Mouse (Mus musculus) midbrain, embryonic 16.5 days (tissue): ENCODE results near the gene Il9. TPM values are rescaled to one million over a fixed set of nuclear protein-coding genes. Genes with fewer than 3 reads are reported as not detected.

Experiments used
- ATAC-seq: fragments of 200-750 bp; cut with Nextera tagmentation; 2 replicates; pipeline ENCODE4 v1.8.0; 2017; ENCODE audit warnings: moderate TSS enrichment
- H3K27ac ChIP-seq: fragments of 300-500 bp; sonication (generic); 2 replicates; pipeline ENCODE4 v1.5.1; 2014; ENCODE audit warnings: mild to moderate bottlenecking, low read length, mixed read lengths
- H3K27me3 ChIP-seq: fragments of 300-500 bp; sonication (generic); 2 replicates; pipeline ENCODE4 v1.6.1; 2014; ENCODE audit warnings: low read depth, low read length, mixed read lengths; ENCODE audit not compliant: control insufficient read depth, insufficient read depth
- H3K36me3 ChIP-seq: fragments of 300-500 bp; sonication (generic); 2 replicates; pipeline ENCODE4 v1.6.1; 2014; ENCODE audit warnings: mild to moderate bottlenecking, low read length, moderate library complexity, mixed read lengths; ENCODE audit not compliant: control insufficient read depth, insufficient read depth
- H3K4me1 ChIP-seq: fragments of 300-500 bp; sonication (generic); 2 replicates; pipeline ENCODE4 v1.6.1; 2014; ENCODE audit warnings: mild to moderate bottlenecking, low read length, mixed read lengths; ENCODE audit not compliant: control insufficient read depth, insufficient read depth
- H3K4me2 ChIP-seq: fragments of 300-500 bp; sonication (generic); 2 replicates; pipeline ENCODE4 v1.6.1; 2014; ENCODE audit warnings: mild to moderate bottlenecking, low read length, mixed read lengths
- H3K4me3 ChIP-seq: fragments of 300-500 bp; sonication (generic); 2 replicates; pipeline ENCODE4 v1.5.1; 2014; ENCODE audit warnings: low read depth, mild to moderate bottlenecking, low read length, moderate library complexity, mixed read lengths
- H3K9ac ChIP-seq: fragments of 300-500 bp; sonication (generic); 2 replicates; pipeline ENCODE4 v1.6.1; 2014; ENCODE audit warnings: low read depth, low read length, mixed read lengths
- H3K9me3 ChIP-seq: fragments of 300-500 bp; sonication (generic); replicated peaks from 2 replicates; pipeline ENCODE4 v1.6.1; 2014; ENCODE audit warnings: mild to moderate bottlenecking, low read length, mixed read lengths; ENCODE audit not compliant: control insufficient read depth, poor library complexity, severe bottlenecking
- WGBS: fragments of 180-500 bp; shearing (Covaris S2); extraction: QIAGEN DNeasy Blood & Tissue Kit; methylation state at CpG from one replicate; pipeline ENCODE4 v1.1.7; 2014; 5-methylcytosine and 5-hydroxymethylcytosine counted together
- polyA plus RNA-seq: library from polyadenylated mRNA; unstranded; fragments of >200 nt; fragmentation: Nextera tagmentation; extraction: Ambion mirVana; gene quantifications from 2 replicates; pipeline ENCODE4 v1.2.1, GENCODE M21; 2015

Il9 gene
- polyA plus RNA-seq, 1 experiment from 2014 or later: not detected

- Histone ChIP-seq H3K4me3 (no peak overlapping the region), H3K9ac (no peak overlapping the region)
- WGBS: 48% methylated on average over 4 of the region's 4 CpGs
These were observed 34.3 kb upstream of the Il9 start for GRCm38 (mm10) chr13:56516311-56516710.

GRCm38 (mm10) chr13:56513595-56513994 is 31.5 kb upstream of the Il9 start:
- Histone ChIP-seq H3K9ac (no peak overlapping the region), H3K27me3 (no peaks in the 10 kb centered on the region), H3K27ac (no peak overlapping the region), H3K9me3 (no peaks in the 10 kb centered on the region), H3K4me3 (no peak overlapping the region), H3K36me3 (no peaks in the 10 kb centered on the region), H3K4me1 (no peaks in the 10 kb centered on the region), H3K4me2 (no peak overlapping the region)
- no peak for ATAC-seq

More at GRCm38 (mm10) chr13:56516311-56516710, 34.3 kb upstream of the Il9 start:
- no peak overlapping the region for H3K27ac ChIP-seq
- ATAC-seq: no peak
- H3K4me2 ChIP-seq: no peak overlapping the region
- no peaks in the 10 kb centered on the region for H3K9me3 ChIP-seq
- no peaks in the 10 kb centered on the region for H3K4me1 ChIP-seq
- no peaks in the 10 kb centered on the region for H3K27me3 ChIP-seq
- no peaks in the 10 kb centered on the region for H3K36me3 ChIP-seq

GRCm38 (mm10) chr13:56509796-56510195 is 27.8 kb upstream of the Il9 start:
- Histone ChIP-seq H3K4me2 (no peak overlapping the region), H3K4me1 (no peaks in the 10 kb centered on the region), H3K27me3 (no peaks in the 10 kb centered on the region), H3K36me3 (no peaks in the 10 kb centered on the region), H3K9ac (no peak overlapping the region), H3K9me3 (no peaks in the 10 kb centered on the region), H3K27ac (no peak overlapping the region), H3K4me3 (no peak overlapping the region)
- WGBS: 81% methylated on average over 2 of the region's 2 CpGs
- no peak for ATAC-seq

- WGBS: 79% methylated on average over 6 of the region's 6 CpGs
- H3K27me3 ChIP-seq: no peaks in the 10 kb centered on the region
- H3K27ac ChIP-seq: no peak overlapping the region
- no peaks in the 10 kb centered on the region for H3K36me3 ChIP-seq
- H3K9me3 ChIP-seq: no peaks in the 10 kb centered on the region
- no peaks in the 10 kb centered on the region for H3K4me1 ChIP-seq
- no peak for ATAC-seq
- H3K9ac ChIP-seq: no peak overlapping the region
- H3K4me3 ChIP-seq: no peak overlapping the region
- no peak overlapping the region for H3K4me2 ChIP-seq
These were observed 24.9 kb upstream of the Il9 start for GRCm38 (mm10) chr13:56506871-56507496.

- H3K27me3 ChIP-seq: no peaks in the 10 kb centered on the region
- WGBS: 77% methylated on average over 6 of the region's 6 CpGs
- H3K9me3 ChIP-seq: no peaks in the 10 kb centered on the region
- H3K27ac ChIP-seq: no peak overlapping the region
- H3K9ac ChIP-seq: no peak overlapping the region
- H3K4me2 ChIP-seq: no peak overlapping the region
- H3K4me3 ChIP-seq: no peak overlapping the region
- H3K4me1 ChIP-seq: no peaks in the 10 kb centered on the region
- no peak for ATAC-seq
- no peaks in the 10 kb centered on the region for H3K36me3 ChIP-seq
These were observed 19.9 kb upstream of the Il9 start for GRCm38 (mm10) chr13:56501866-56502420.

GRCm38 (mm10) chr13:56500636-56501035 is 18.6 kb upstream of the Il9 start:
- Histone ChIP-seq H3K4me1 (no peaks in the 10 kb centered on the region), H3K9ac (no peak overlapping the region), H3K27ac (no peak overlapping the region), H3K36me3 (no peaks in the 10 kb centered on the region), H3K4me2 (no peak overlapping the region), H3K27me3 (no peaks in the 10 kb centered on the region), H3K9me3 (no peaks in the 10 kb centered on the region), H3K4me3 (no peak overlapping the region)
- ATAC-seq: no peak
- WGBS: 90% methylated on average over 8 of the region's 8 CpGs

GRCm38 (mm10) chr13:56500132-56500531 is 18.1 kb upstream of the Il9 start:
- ATAC-seq: no peak
- no peaks in the 10 kb centered on the region for H3K27me3 ChIP-seq

GRCm38 (mm10) chr13:56494440-56494839 is 12.4 kb upstream of the Il9 start:
- 20% methylated on average over 3 of the region's 3 CpGs for WGBS
- Histone ChIP-seq H3K4me1 (no peaks in the 10 kb centered on the region), H3K9me3 (no peaks in the 10 kb centered on the region), H3K4me3 (no peak overlapping the region), H3K9ac (no peak overlapping the region), H3K27ac (no peak overlapping the region), H3K36me3 (no peaks in the 10 kb centered on the region), H3K4me2 (no peak overlapping the region), H3K27me3 (no peaks in the 10 kb centered on the region)
- no peak for ATAC-seq

More at GRCm38 (mm10) chr13:56500132-56500531, 18.1 kb upstream of the Il9 start:
- Histone ChIP-seq H3K4me1 (no peaks in the 10 kb centered on the region), H3K9me3 (no peaks in the 10 kb centered on the region), H3K36me3 (no peaks in the 10 kb centered on the region), H3K9ac (no peak overlapping the region), H3K4me3 (no peak overlapping the region), H3K4me2 (no peak overlapping the region), H3K27ac (no peak overlapping the region)
- 74% methylated on average over 3 of the region's 3 CpGs for WGBS

- no peak overlapping the region for H3K4me2 ChIP-seq
- WGBS: 75% methylated on average over 5 of the region's 5 CpGs
These were observed 6.0 kb upstream of the Il9 start for GRCm38 (mm10) chr13:56488012-56488411.

More at GRCm38 (mm10) chr13:56488012-56488411, 6.0 kb upstream of the Il9 start:
- Histone ChIP-seq H3K36me3 (no peaks in the 10 kb centered on the region), H3K27ac (no peak overlapping the region), H3K9me3 (no peaks in the 10 kb centered on the region), H3K27me3 (no peaks in the 10 kb centered on the region), H3K4me3 (no peak overlapping the region), H3K9ac (no peak overlapping the region), H3K4me1 (no peaks in the 10 kb centered on the region)
- ATAC-seq: no peak
